Mouse (Mus musculus) C2C12 (cell line): Measurements from ENCODE around the gene Fsd1l.

Experiments
- CTCF ChIP-seq: IDR thresholded peaks from one replicate; pipeline ENCODE4 v1.5.1; 2011; ENCODE audit not compliant: control insufficient read depth, insufficient read depth, insufficient read length
- MAX ChIP-seq: IDR thresholded peaks from one replicate; pipeline ENCODE4 v1.6.1; 2011; ENCODE audit warnings: mild to moderate bottlenecking, control low read depth
- MYOD1 ChIP-seq: IDR thresholded peaks from one replicate; pipeline ENCODE4 v1.6.1; 2011; ENCODE audit warnings: low read depth; ENCODE audit not compliant: control insufficient read depth, insufficient read length
- USF1 ChIP-seq: IDR thresholded peaks from one replicate; pipeline ENCODE4 v1.6.1; 2011; ENCODE audit warnings: low read depth, mild to moderate bottlenecking, control low read depth, moderate library complexity

DNA sequence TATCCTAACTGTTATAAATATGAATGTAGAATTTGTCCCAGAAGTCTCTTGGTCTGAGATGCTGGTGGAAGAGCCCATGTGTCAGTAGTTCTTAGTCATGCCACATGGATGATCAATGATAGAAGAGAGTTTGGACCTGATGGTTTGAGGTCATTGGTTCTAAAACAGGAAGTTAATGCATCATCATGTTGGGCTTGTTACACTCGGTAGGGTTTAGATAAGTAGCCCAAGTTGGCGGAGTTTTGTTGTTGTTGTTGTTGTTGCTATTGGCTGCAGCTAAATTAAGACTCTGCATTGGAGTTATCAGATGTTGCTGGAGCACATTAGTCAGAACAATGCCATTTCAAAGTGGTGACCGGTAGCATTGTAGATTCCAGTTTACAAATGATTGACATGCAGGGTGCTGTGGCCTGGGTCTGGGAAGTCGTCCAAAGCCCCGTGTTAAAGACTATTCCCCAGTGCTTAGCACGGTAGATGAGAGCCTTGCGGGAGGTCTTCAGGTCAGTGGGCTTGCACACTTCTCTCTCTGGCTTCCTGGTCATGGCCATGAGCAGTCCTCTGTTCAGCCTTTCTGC, 7.4 kb downstream of the Fsd1l start:
- TF ChIP-seq MYOD1 (no peak), CTCF (no peak), MAX (no peak), USF1 (no peak)
